Mouse (Mus musculus): ENCODE measurements around the gene Atoh8. TPM values are rescaled to one million over a fixed set of nuclear protein-coding genes. Genes with fewer than 3 reads are reported as not detected.

Atoh8 gene
- total RNA-seq, 1 experiment from 2014 or later, result 3.3 TPM

GRCm38 (mm10) chr6:72227011-72227410 is 8.4 kb downstream of the Atoh8 start:
- no peak for DNase-seq

GRCm38 (mm10) chr6:72225686-72226085 is 9.7 kb downstream of the Atoh8 start:
- no peak for DNase-seq

- no peak for DNase-seq
Measured at GRCm38 (mm10) chr6:72223892-72224291, 11.5 kb downstream of the Atoh8 start.

- no peak for DNase-seq
Measured at GRCm38 (mm10) chr6:72222876-72223275, 12.5 kb downstream of the Atoh8 start.

- no peak for DNase-seq
Measured at GRCm38 (mm10) chr6:72222271-72222724, 13.1 kb downstream of the Atoh8 start.

GRCm38 (mm10) chr6:72221271-72221670 is 14.1 kb downstream of the Atoh8 start:
- DNase-seq, result no peak

GRCm38 (mm10) chr6:72219549-72219948 is 15.8 kb downstream of the Atoh8 start:
- DNase-seq, result no peak

- no peak for DNase-seq
Measured at GRCm38 (mm10) chr6:72218281-72218680, 17.1 kb downstream of the Atoh8 start.

- no peak for DNase-seq
Measured at GRCm38 (mm10) chr6:72217415-72217784, 18.0 kb downstream of the Atoh8 start.

- peak; percentile 99 for DNase-seq
Measured at GRCm38 (mm10) chr6:72216681-72217414, 18.5 kb downstream of the Atoh8 start.

- DNase-seq, result no peak
Measured at GRCm38 (mm10) chr6:72215582-72215981, 19.8 kb downstream of the Atoh8 start.

GRCm38 (mm10) chr6:72211360-72211759 is 24.0 kb downstream of the Atoh8 start:
- DNase-seq, result no peak

- DNase-seq, result no peak
Measured at GRCm38 (mm10) chr6:72210823-72211222, 24.6 kb downstream of the Atoh8 start.

- DNase-seq, result no peak
Measured at GRCm38 (mm10) chr6:72209738-72210137, 25.6 kb downstream of the Atoh8 start.

- no peak for DNase-seq
Measured at GRCm38 (mm10) chr6:72208406-72209045, 26.9 kb downstream of the Atoh8 start.

GRCm38 (mm10) chr6:72206021-72206420 is 29.4 kb downstream of the Atoh8 start:
- no peak for DNase-seq

- no peak for DNase-seq
Measured at GRCm38 (mm10) chr6:72204858-72205257, 30.5 kb downstream of the Atoh8 start.

GRCm38 (mm10) chr6:72203279-72203678 is 32.1 kb downstream of the Atoh8 start:
- DNase-seq, result peak; percentile 19

- DNase-seq, result no peak
Measured at GRCm38 (mm10) chr6:72202732-72203131, 32.6 kb downstream of the Atoh8 start.

- DNase-seq, result peak; percentile 18
Measured at GRCm38 (mm10) chr6:72200595-72201256, 34.7 kb downstream of the Atoh8 start.

- no peak for DNase-seq
Measured at GRCm38 (mm10) chr6:72197515-72197914, 37.9 kb downstream of the Atoh8 start.

GRCm38 (mm10) chr6:72196660-72197059 is 38.7 kb downstream of the Atoh8 start:
- DNase-seq, result no peak

GRCm38 (mm10) chr6:72190577-72190976 is 44.8 kb downstream of the Atoh8 start:
- no peak for DNase-seq

All from adrenal gland, postnatal 25 days (tissue).